Mouse (Mus musculus) heart, embryonic 15.5 days (tissue): ENCODE measurements around the gene Hoxa6. TPM values are rescaled to one million over a fixed set of nuclear protein-coding genes. Genes with fewer than 3 reads are reported as not detected.

ENCODE experiments used
- ATAC-seq: fragments of 200-750 bp; cut with Nextera tagmentation; replicated peaks from 2 replicates; pipeline ENCODE4 v1.8.0; 2017; ENCODE audit warnings: low read depth, moderate TSS enrichment; ENCODE audit not compliant: insufficient number of reproducible peaks, insufficient read depth, low FRiP score
- H3K27ac ChIP-seq: fragments of 300-500 bp; sonication (generic); 2 replicates; pipeline ENCODE4 v1.5.1; 2015; ENCODE audit warnings: mild to moderate bottlenecking, inconsistent platforms
- H3K27me3 ChIP-seq: fragments of 300-500 bp; sonication (generic); 2 replicates; pipeline ENCODE4 v1.6.1; 2015; ENCODE audit warnings: inconsistent platforms
- H3K36me3 ChIP-seq: fragments of 300-500 bp; sonication (generic); 2 replicates; pipeline ENCODE4 v1.6.1; 2015; ENCODE audit warnings: mild to moderate bottlenecking, inconsistent platforms
- H3K4me1 ChIP-seq: fragments of 300-500 bp; sonication (generic); replicated peaks from 2 replicates; pipeline ENCODE4 v1.6.1; 2015; ENCODE audit warnings: inconsistent platforms
- H3K4me2 ChIP-seq: fragments of 300-500 bp; sonication (generic); 2 replicates; pipeline ENCODE4 v1.6.1; 2015; ENCODE audit warnings: inconsistent platforms, mild to moderate bottlenecking, moderate library complexity
- H3K4me3 ChIP-seq: fragments of 300-500 bp; sonication (generic); 2 replicates; pipeline ENCODE4 v1.5.1; 2015; ENCODE audit warnings: mild to moderate bottlenecking, inconsistent platforms
- H3K9ac ChIP-seq: fragments of 300-500 bp; sonication (generic); 2 replicates; pipeline ENCODE4 v1.6.1; 2015; ENCODE audit warnings: mild to moderate bottlenecking, inconsistent platforms
- H3K9me3 ChIP-seq: fragments of 300-500 bp; sonication (generic); replicated peaks from 2 replicates; pipeline ENCODE4 v1.6.1; 2016; ENCODE audit warnings: inconsistent platforms
- WGBS: fragments of 180-500 bp; shearing (Covaris S2); methylation state at CpG from one replicate; pipeline ENCODE4 v1.1.7; 2015; ENCODE audit warnings: mixed read lengths; 5-methylcytosine and 5-hydroxymethylcytosine counted together
- polyA plus RNA-seq: library from polyadenylated mRNA; unstranded; fragments of >200 nt; fragmentation: Nextera tagmentation; extraction: Ambion mirVana; gene quantifications from 2 replicates; pipeline ENCODE4 v1.2.1, GENCODE M21; 2015

The Hoxa6 gene
- polyA plus RNA-seq, 1 experiment from 2014 or later: not detected

GRCm38 (mm10) chr6:52239625-52240388 lies 31.3 kb upstream of the Hoxa6 start:
- H3K27me3 ChIP-seq: peaks cover 99% of the 10 kb centered on the region
- peaks cover 4% of the 10 kb centered on the region for H3K4me1 ChIP-seq
- ATAC-seq: no peak
- no peaks in the 10 kb centered on the region for H3K36me3 ChIP-seq
- WGBS: 3% methylated on average over 30 of the region's 30 CpGs
- H3K9me3 ChIP-seq: no peaks in the 10 kb centered on the region
- H3K4me2 ChIP-seq: peak overlapping the region; percentile 43
- H3K9ac ChIP-seq: no peak overlapping the region
- H3K4me3 ChIP-seq: peak overlapping the region; percentile 28
- no peak overlapping the region for H3K27ac ChIP-seq

- Histone ChIP-seq H3K4me2 (no peak overlapping the region), H3K27ac (no peak overlapping the region), H3K27me3 (peaks cover 99% of the 10 kb centered on the region), H3K36me3 (no peaks in the 10 kb centered on the region), H3K4me3 (no peak overlapping the region), H3K4me1 (peaks cover 10% of the 10 kb centered on the region), H3K9ac (no peak overlapping the region), H3K9me3 (no peaks in the 10 kb centered on the region)
- no peak for ATAC-seq
- WGBS: 7% methylated on average over 7 of the region's 7 CpGs
These were observed 30.5 kb upstream of the Hoxa6 start for GRCm38 (mm10) chr6:52238976-52239375.

- Histone ChIP-seq H3K27me3 (peaks cover 99% of the 10 kb centered on the region), H3K4me3 (no peak overlapping the region), H3K36me3 (no peaks in the 10 kb centered on the region), H3K4me2 (no peak overlapping the region), H3K4me1 (peaks cover 12% of the 10 kb centered on the region), H3K27ac (no peak overlapping the region), H3K9me3 (no peaks in the 10 kb centered on the region), H3K9ac (no peak overlapping the region)
- no peak for ATAC-seq
- WGBS: 5% methylated on average over 7 of the region's 7 CpGs
These were observed 29.6 kb upstream of the Hoxa6 start for GRCm38 (mm10) chr6:52238155-52238545.

- H3K4me3 ChIP-seq: no peak overlapping the region
- no peak for ATAC-seq
- no peaks in the 10 kb centered on the region for H3K9me3 ChIP-seq
- 11% methylated on average over 10 of the region's 10 CpGs for WGBS
- no peaks in the 10 kb centered on the region for H3K36me3 ChIP-seq
- H3K27ac ChIP-seq: no peak overlapping the region
- peaks cover 12% of the 10 kb centered on the region for H3K4me1 ChIP-seq
- H3K4me2 ChIP-seq: no peak overlapping the region
- H3K9ac ChIP-seq: no peak overlapping the region
- H3K27me3 ChIP-seq: peaks cover 99% of the 10 kb centered on the region
These were observed 29.0 kb upstream of the Hoxa6 start for GRCm38 (mm10) chr6:52237346-52238154.

GRCm38 (mm10) chr6:52236806-52237205 lies 28.3 kb upstream of the Hoxa6 start:
- H3K9me3 ChIP-seq: no peaks in the 10 kb centered on the region

GRCm38 (mm10) chr6:52235866-52236265 lies 27.3 kb upstream of the Hoxa6 start:
- 23% methylated on average over 6 of the region's 6 CpGs for WGBS
- Histone ChIP-seq H3K4me3 (no peak overlapping the region), H3K4me2 (no peak overlapping the region), H3K27me3 (peaks cover 97% of the 10 kb centered on the region), H3K36me3 (no peaks in the 10 kb centered on the region), H3K27ac (no peak overlapping the region), H3K9ac (no peak overlapping the region), H3K4me1 (peaks cover 14% of the 10 kb centered on the region), H3K9me3 (no peaks in the 10 kb centered on the region)
- no peak for ATAC-seq

More at GRCm38 (mm10) chr6:52236806-52237205, 28.3 kb upstream of the Hoxa6 start:
- Histone ChIP-seq H3K36me3 (no peaks in the 10 kb centered on the region), H3K4me1 (peaks cover 14% of the 10 kb centered on the region), H3K4me3 (no peak overlapping the region), H3K4me2 (no peak overlapping the region), H3K27ac (no peak overlapping the region), H3K9ac (no peak overlapping the region), H3K27me3 (peaks cover 99% of the 10 kb centered on the region)
- ATAC-seq: no peak
- WGBS: 14% methylated on average over 3 of the region's 3 CpGs

GRCm38 (mm10) chr6:52235267-52235666 lies 26.7 kb upstream of the Hoxa6 start:
- H3K9ac ChIP-seq: no peak overlapping the region
- ATAC-seq: no peak
- no peak overlapping the region for H3K4me2 ChIP-seq
- no peaks in the 10 kb centered on the region for H3K36me3 ChIP-seq
- WGBS: 31% methylated on average over 9 of the region's 9 CpGs
- peaks cover 18% of the 10 kb centered on the region for H3K4me1 ChIP-seq
- no peaks in the 10 kb centered on the region for H3K9me3 ChIP-seq
- no peak overlapping the region for H3K4me3 ChIP-seq
- peaks cover 97% of the 10 kb centered on the region for H3K27me3 ChIP-seq
- no peak overlapping the region for H3K27ac ChIP-seq

- no peak overlapping the region for H3K9ac ChIP-seq
- H3K27ac ChIP-seq: no peak overlapping the region
- peak overlapping the region; percentile 29; the same call in 1 of the 2 replicates for H3K4me2 ChIP-seq
- ATAC-seq: no peak
- H3K4me1 ChIP-seq: peaks cover 14% of the 10 kb centered on the region
- peak overlapping the region; percentile 21 for H3K4me3 ChIP-seq
- no peaks in the 10 kb centered on the region for H3K9me3 ChIP-seq
- no peaks in the 10 kb centered on the region for H3K36me3 ChIP-seq
- H3K27me3 ChIP-seq: peaks cover 97% of the 10 kb centered on the region
- WGBS: 2% methylated on average over 68 of the region's 68 CpGs
These were observed 26.1 kb upstream of the Hoxa6 start for GRCm38 (mm10) chr6:52234428-52235140.

GRCm38 (mm10) chr6:52233546-52234427 lies 25.3 kb upstream of the Hoxa6 start:
- no peak overlapping the region for H3K27ac ChIP-seq
- 2% methylated on average over 70 of the region's 70 CpGs for WGBS
- no peaks in the 10 kb centered on the region for H3K9me3 ChIP-seq
- peaks cover 14% of the 10 kb centered on the region for H3K4me1 ChIP-seq
- H3K4me2 ChIP-seq: peak overlapping the region; percentile 29; the same call in 1 of the 2 replicates
- ATAC-seq: 0 out of 2 replicates have a peak, but pooled peaks have one; percentile 33
- H3K9ac ChIP-seq: no peak overlapping the region
- H3K36me3 ChIP-seq: no peaks in the 10 kb centered on the region
- H3K27me3 ChIP-seq: peaks cover 98% of the 10 kb centered on the region
- H3K4me3 ChIP-seq: peak overlapping the region; percentile 21

- Histone ChIP-seq H3K4me2 (no peak overlapping the region), H3K27ac (no peak overlapping the region), H3K9me3 (no peaks in the 10 kb centered on the region), H3K4me3 (no peak overlapping the region), H3K4me1 (peaks cover 14% of the 10 kb centered on the region), H3K9ac (no peak overlapping the region), H3K36me3 (no peaks in the 10 kb centered on the region), H3K27me3 (peaks cover 97% of the 10 kb centered on the region)
- WGBS: 3% methylated on average over 23 of the region's 23 CpGs
- ATAC-seq: no peak
These were observed 24.5 kb upstream of the Hoxa6 start for GRCm38 (mm10) chr6:52232984-52233545.
